Mouse (Mus musculus) kidney, postnatal 0 days (tissue): Measurements from ENCODE around the gene Haus4. TPM values are rescaled to one million over a fixed set of nuclear protein-coding genes. Genes with fewer than 3 reads are reported as not detected.

Experiments used
- ATAC-seq: fragments of 200-750 bp; cut with Nextera tagmentation; replicated peaks from 2 replicates; pipeline ENCODE4 v1.8.0; 2017; ENCODE audit warnings: low read depth, moderate number of reproducible peaks, moderate TSS enrichment, moderate library complexity; ENCODE audit not compliant: low FRiP score
- DNase-seq: peaks from one replicate; pipeline ENCODE4 v3.0.0-alpha.2; 2016; ENCODE audit warnings: low spot score
- H3K27ac ChIP-seq: fragments of 300-500 bp; sonication (generic); 2 replicates; pipeline ENCODE4 v1.5.1; 2014; ENCODE audit warnings: mild to moderate bottlenecking
- H3K27me3 ChIP-seq: fragments of 300-500 bp; sonication (generic); 2 replicates; pipeline ENCODE4 v1.6.1; 2014; ENCODE audit warnings: low read length, mixed read lengths; ENCODE audit not compliant: insufficient read depth
- H3K36me3 ChIP-seq: fragments of 300-500 bp; sonication (generic); 2 replicates; pipeline ENCODE4 v1.6.1; 2014; ENCODE audit warnings: low read length, mixed read lengths; ENCODE audit not compliant: insufficient read depth
- H3K4me1 ChIP-seq: fragments of 300-500 bp; sonication (generic); replicated peaks from 2 replicates; pipeline ENCODE4 v1.6.1; 2014; ENCODE audit warnings: antibody characterized with exemption, low read length, mixed read lengths; ENCODE audit not compliant: insufficient read depth
- H3K4me2 ChIP-seq: fragments of 300-500 bp; sonication (generic); 2 replicates; pipeline ENCODE4 v1.6.1; 2014; ENCODE audit warnings: mild to moderate bottlenecking, low read length, moderate library complexity, mixed read lengths
- H3K4me3 ChIP-seq: fragments of 300-500 bp; sonication (generic); replicated peaks from 2 replicates; pipeline ENCODE4 v1.5.1; 2014; ENCODE audit warnings: low read depth, low read length
- H3K9ac ChIP-seq: fragments of 300-500 bp; sonication (generic); 2 replicates; pipeline ENCODE4 v1.6.1; 2014; ENCODE audit warnings: low read depth, low read length
- H3K9me3 ChIP-seq: fragments of 300-500 bp; sonication (generic); replicated peaks from 2 replicates; pipeline ENCODE4 v1.6.1; 2016; ENCODE audit warnings: low read length, inconsistent platforms, mixed read lengths
- CTCF ChIP-seq: IDR thresholded peaks from 2 replicates; pipeline ENCODE4 v1.5.1; 2016; ENCODE audit warnings: antibody characterized with exemption, low read depth, mild to moderate bottlenecking, moderate library complexity
- WGBS: fragments of 180-500 bp; shearing (Covaris S2); extraction: QIAGEN DNeasy Blood & Tissue Kit; methylation state at CpG from one replicate; pipeline ENCODE4 v1.1.7; 2014; 5-methylcytosine and 5-hydroxymethylcytosine counted together
- polyA plus RNA-seq: library from polyadenylated mRNA; unstranded; fragments of >200 nt; fragmentation: Nextera tagmentation; extraction: Ambion mirVana; gene quantifications from 2 replicates; pipeline ENCODE4 v1.2.1, GENCODE M21; 2015

Haus4 gene
- polyA plus RNA-seq, 1 experiment from 2014 or later = 41.6 TPM

GRCm38 (mm10) chr14:54594631-54595414 is 40.4 kb upstream of the Haus4 start:
- Histone ChIP-seq H3K27me3 (no peaks in the 10 kb centered on the region), H3K9me3 (no peaks in the 10 kb centered on the region), H3K36me3 (0 out of 2 replicates have a peak, but pooled peaks cover 8% of the 10 kb centered on the region), H3K4me1 (peaks cover 5% of the 10 kb centered on the region; the same call in 1 of the 2 replicates), H3K4me2 (no peak overlapping the region), H3K4me3 (no peak overlapping the region), H3K9ac (no peak overlapping the region), H3K27ac (no peak overlapping the region)
- no peak for TF ChIP-seq CTCF
- ATAC-seq (no peak), DNase-seq (no peak)
- WGBS = 80% methylated on average over 28 of the region's 28 CpGs

- TF ChIP-seq CTCF = peak; percentile 42
Observed at GRCm38 (mm10) chr14:54594055-54594454, 39.6 kb upstream of the Haus4 start.

GRCm38 (mm10) chr14:54592319-54592934 is 38.0 kb upstream of the Haus4 start:
- H3K27me3 ChIP-seq = no peaks in the 10 kb centered on the region
- H3K4me3 ChIP-seq = no peak overlapping the region
- H3K27ac ChIP-seq = peak overlapping the region; percentile 72
- no peaks in the 10 kb centered on the region for H3K9me3 ChIP-seq
- 15% methylated on average over 10 of the region's 10 CpGs for WGBS
- ATAC-seq = peak; percentile 75
- no peak for TF ChIP-seq CTCF
- H3K9ac ChIP-seq = no peak overlapping the region
- peak; percentile 94 for DNase-seq
- 0 out of 2 replicates have a peak, but pooled peaks cover 4% of the 10 kb centered on the region for H3K36me3 ChIP-seq
- H3K4me2 ChIP-seq = no peak overlapping the region
- peaks cover 5% of the 10 kb centered on the region; the same call in 1 of the 2 replicates for H3K4me1 ChIP-seq

More at GRCm38 (mm10) chr14:54594055-54594454, 39.6 kb upstream of the Haus4 start:
- H3K9me3 ChIP-seq = no peaks in the 10 kb centered on the region
- H3K36me3 ChIP-seq = 0 out of 2 replicates have a peak, but pooled peaks cover 4% of the 10 kb centered on the region
- H3K4me3 ChIP-seq = no peak overlapping the region
- DNase-seq (no peak), ATAC-seq (no peak)
- H3K4me1 ChIP-seq = peaks cover 5% of the 10 kb centered on the region; the same call in 1 of the 2 replicates
- no peaks in the 10 kb centered on the region for H3K27me3 ChIP-seq
- H3K27ac ChIP-seq = no peak overlapping the region
- H3K4me2 ChIP-seq = no peak overlapping the region
- no peak overlapping the region for H3K9ac ChIP-seq
- 80% methylated on average over 3 of the region's 3 CpGs for WGBS

- H3K27ac ChIP-seq = no peak overlapping the region
- H3K4me2 ChIP-seq = no peak overlapping the region
- no peak overlapping the region for H3K4me3 ChIP-seq
- no peak for ATAC-seq
- WGBS = 91% methylated on average over 16 of the region's 16 CpGs
- H3K9ac ChIP-seq = no peak overlapping the region
- no peak for DNase-seq
- H3K36me3 ChIP-seq = 0 out of 2 replicates have a peak, but pooled peaks cover 4% of the 10 kb centered on the region
- no peaks in the 10 kb centered on the region for H3K9me3 ChIP-seq
- H3K4me1 ChIP-seq = peaks cover 5% of the 10 kb centered on the region; the same call in 1 of the 2 replicates
- TF ChIP-seq CTCF = no peak
- H3K27me3 ChIP-seq = no peaks in the 10 kb centered on the region
Observed at GRCm38 (mm10) chr14:54591056-54591455, 36.6 kb upstream of the Haus4 start.

- no peak overlapping the region for H3K4me2 ChIP-seq
- H3K9me3 ChIP-seq = no peaks in the 10 kb centered on the region
- DNase-seq = peak; percentile 82
- no peak overlapping the region for H3K27ac ChIP-seq
- ATAC-seq = peak; percentile 64; the same call in 1 of the 2 replicates
- WGBS = 36% methylated on average over 7 of the region's 7 CpGs
- H3K4me3 ChIP-seq = no peak overlapping the region
- H3K36me3 ChIP-seq = peaks cover 11% of the 10 kb centered on the region; the same call in 1 of the 2 replicates
- H3K4me1 ChIP-seq = peaks cover 1% of the 10 kb centered on the region; the same call in 1 of the 2 replicates
- no peak overlapping the region for H3K9ac ChIP-seq
- peak; percentile 81 for TF ChIP-seq CTCF
- H3K27me3 ChIP-seq = no peaks in the 10 kb centered on the region
Observed at GRCm38 (mm10) chr14:54583681-54584338, 29.4 kb upstream of the Haus4 start.

GRCm38 (mm10) chr14:54582536-54582935 is 28.1 kb upstream of the Haus4 start:
- no peak for DNase-seq
- ATAC-seq = no peak
- H3K4me3 ChIP-seq = no peak overlapping the region
- H3K9ac ChIP-seq = no peak overlapping the region
- 89% methylated on average over 9 of the region's 9 CpGs for WGBS
- H3K27me3 ChIP-seq = no peaks in the 10 kb centered on the region
- H3K4me1 ChIP-seq = peaks cover 7% of the 10 kb centered on the region; the same call in 1 of the 2 replicates
- H3K36me3 ChIP-seq = peaks cover 11% of the 10 kb centered on the region; the same call in 1 of the 2 replicates
- H3K9me3 ChIP-seq = no peaks in the 10 kb centered on the region
- TF ChIP-seq CTCF = no peak
- no peak overlapping the region for H3K4me2 ChIP-seq
- no peak overlapping the region for H3K27ac ChIP-seq
